Mouse (Mus musculus) CH12.LX (cell line): ENCODE measurements around the gene Nhsl2.

Experiments
- CTCF ChIP-seq, 2 experiments: IDR thresholded peaks in 1 of 2; conservative IDR thresholded peaks in 1 of 2; 2 replicates each; pipeline ENCODE4 v1.5.1; 2011 to 2012; ENCODE audit warnings: low read depth in 2 of 2, low read length in 2 of 2, improper control_type of control experiment in 1 of 2, inconsistent platforms in 1 of 2, mild to moderate bottlenecking in 1 of 2, moderate library complexity in 1 of 2
- MEF2A ChIP-seq: IDR thresholded peaks from 2 replicates; pipeline ENCODE4 v1.6.1; 2014; ENCODE audit warnings: low read depth, mild to moderate bottlenecking, inconsistent platforms, low read length, improper control_type of control experiment, borderline replicate concordance
- POLR2A ChIP-seq: IDR thresholded peaks from 2 replicates; pipeline ENCODE4 v1.6.1; 2011; ENCODE audit warnings: low read depth, mild to moderate bottlenecking, improper control_type of control experiment, low read length
- RCOR1 ChIP-seq: conservative IDR thresholded peaks from 2 replicates; pipeline ENCODE4 v1.6.1; 2012; ENCODE audit warnings: low read depth, mild to moderate bottlenecking, inconsistent platforms, low read length, improper control_type of control experiment
- ZKSCAN1 ChIP-seq: IDR thresholded peaks from 2 replicates; pipeline ENCODE4 v1.6.1; 2012; ENCODE audit warnings: low read depth, inconsistent platforms, low read length, improper control_type of control experiment, borderline replicate concordance
- ZNF384 ChIP-seq: IDR thresholded peaks from 2 replicates; pipeline ENCODE4 v1.6.1; 2012; ENCODE audit warnings: low read depth, low read length, improper control_type of control experiment, inconsistent platforms

- TF ChIP-seq MEF2A (no peak), RCOR1 (no peak), ZNF384 (no peak), CTCF (conservative IDR thresholded peaks at IDR 0.05 in 1 of 2, IDR thresholded peaks at IDR 0.05 in 1 of 2; ENCODE audit: low read depth in 2 of 2, low read length in 2 of 2) (peak in 1 of 2 experiments; percentile 63; a peak in 2 of 4 replicates), POLR2A (no peak), ZKSCAN1 (no peak)
Measured at GRCm38 (mm10) chrX:101819163-101819562, 30.0 kb upstream of the Nhsl2 start.
